Comparison of ENCODE assay signal across 11 mouse cellular contexts in the genomic region with DNA sequence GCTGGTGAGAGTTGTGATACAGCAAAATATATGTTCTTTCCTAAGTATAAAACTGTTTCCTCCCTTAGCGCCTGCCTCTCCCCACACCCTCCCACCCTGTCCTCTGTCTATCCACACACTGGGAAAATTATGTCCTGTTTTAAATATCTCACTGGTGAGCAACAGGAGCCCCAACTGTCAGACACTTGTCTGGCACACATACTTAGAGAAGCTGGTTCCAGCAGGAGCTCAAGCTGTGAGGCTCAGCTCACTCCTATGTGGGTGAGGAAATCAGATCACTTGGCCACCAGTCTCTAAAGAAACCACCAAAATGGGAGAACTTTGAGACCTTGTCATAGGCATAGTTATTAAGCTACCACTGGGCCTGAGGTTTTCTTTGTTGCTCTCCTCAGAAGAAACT. TPM values are rescaled to one million over a fixed set of nuclear protein-coding genes. Genes with fewer than 3 reads are reported as not detected.
DNase-seq lines count a peak whose midpoint lies in the region; ATAC-seq lines count a peak whose summit lies in the region.
"Had no signal": no experiment of that assay in that cellular context is flagged by ENCODE, and none has a peak within 500 bp of the region (broad histone marks: within the 10 kb centered on the region; RNA-seq: fewer than 3 reads in every experiment).

No protein-coding gene starts in this region.

- peak overlapping the region; percentile 21 for H3K4me2 ChIP-seq in heart, embryonic 12.5 days
- no peak overlapping the region for H3K4me2 ChIP-seq in lung, embryonic 16.5 days (ENCODE audit: low read depth, low read length)

- ATAC-seq in heart, embryonic 12.5 days (ENCODE audit: insufficient number of reproducible peaks, low FRiP score), result peak; percentile 73; the same call in 1 of the 2 replicates
- peak; percentile 41; the same call in 1 of the 2 replicates for ATAC-seq in lung, embryonic 16.5 days (ENCODE audit: low read depth)
- ATAC-seq: liver, postnatal 0 days had no signal

- intact Hi-C loops in heart, postnatal 25 days (cut with DNase I), result no loop called here

- no peaks in the 10 kb centered on the region for H3K36me3 ChIP-seq in heart, embryonic 12.5 days
- no peaks in the 10 kb centered on the region for H3K36me3 ChIP-seq in lung, embryonic 16.5 days (ENCODE audit: control insufficient read depth, insufficient read depth, low read length)

- WGBS in heart, embryonic 12.5 days, result 41% methylated on average over 1 of the region's 1 CpGs
- 38% methylated on average over 1 of the region's 1 CpGs for WGBS in lung, embryonic 16.5 days

- no peak overlapping the region for H3K4me3 ChIP-seq in heart, embryonic 12.5 days
- no peak overlapping the region for H3K4me3 ChIP-seq in lung, embryonic 16.5 days (ENCODE audit: low read length)

- peaks cover 4% of the 10 kb centered on the region for H3K4me1 ChIP-seq in heart, embryonic 12.5 days (replicated peaks)
- H3K4me1 ChIP-seq in lung, embryonic 16.5 days (replicated peaks; ENCODE audit: control insufficient read depth, insufficient read depth, low read length), result peaks cover 6% of the 10 kb centered on the region

- peak; percentile 14 for DNase-seq in cerebellum, adult 9-11 months
- DNase-seq in cerebellum, postnatal 4 days (ENCODE audit: low spot score in 2 of 2), result no peak
- DNase-seq in heart, postnatal 25 days (ENCODE audit: low spot score), result no peak
- no peak for DNase-seq in lung, postnatal 14 days
- peak; percentile 14 for DNase-seq in right cerebral cortex, postnatal 14 days
- no peak for DNase-seq in B cell, adult 2 months
- DNase-seq: adrenal gland, adult 8-10 months; liver, postnatal 0 days; thymus, adult 18-20 months had no signal

- H3K9me3 ChIP-seq in heart, embryonic 12.5 days (replicated peaks), result no peaks in the 10 kb centered on the region
- no peaks in the 10 kb centered on the region for H3K9me3 ChIP-seq in lung, embryonic 16.5 days (ENCODE audit: control insufficient read depth, low read length)

- no peak overlapping the region for H3K9ac ChIP-seq in heart, embryonic 12.5 days
- no peak overlapping the region for H3K9ac ChIP-seq in lung, embryonic 16.5 days (ENCODE audit: low read length)
- H3K9ac ChIP-seq: liver, postnatal 0 days had no signal

- H3K27me3 ChIP-seq in heart, embryonic 12.5 days (replicated peaks), result no peaks in the 10 kb centered on the region
- no peaks in the 10 kb centered on the region for H3K27me3 ChIP-seq in lung, embryonic 16.5 days (ENCODE audit: control insufficient read depth, insufficient read depth, low read depth, low read length)

- peak overlapping the region; percentile 93 for H3K27ac ChIP-seq in heart, embryonic 12.5 days (ENCODE audit: poor library complexity, severe bottlenecking)
- peak overlapping the region; percentile 71 for H3K27ac ChIP-seq in lung, embryonic 16.5 days (ENCODE audit: low read length)

RNA-seq across cellular contexts. Expression of gene Rfx3, which starts 7.5 kb away (rescaled TPM):
- polyA plus RNA-seq in heart, embryonic 12.5 days (2016; fragmentation: Nextera tagmentation; extraction: Ambion mirVana), result 6.7 and 7.8 TPM in 2 replicates
- 1 to 10 TPM; 4.1 to 6.7 TPM for total RNA-seq in heart, postnatal 25 days (2021)
- 12.6 and 13.6 TPM in 2 replicates for polyA plus RNA-seq in lung, embryonic 16.5 days (2015; fragmentation: Nextera tagmentation; extraction: Ambion mirVana)

Comparison
In these comparisons a context has a peak if more than half of its experiments do, and no peak if none do; other contexts are left out.
1. DNase-seq: peak in cerebellum, adult 9-11 months (single experiment) and right cerebral cortex, postnatal 14 days (single experiment); none in cerebellum, postnatal 4 days (0 of 2), heart, postnatal 25 days (single experiment), lung, postnatal 14 days (single experiment) and B cell, adult 2 months (0 of 2).